Mouse (Mus musculus): Measurements from ENCODE around the gene Samhd1. TPM values are rescaled to one million over a fixed set of nuclear protein-coding genes. Genes with fewer than 3 reads are reported as not detected.

The Samhd1 gene
- polyA plus RNA-seq, 2 experiments from 2014 or later, result 574 to 641 TPM

DNA sequence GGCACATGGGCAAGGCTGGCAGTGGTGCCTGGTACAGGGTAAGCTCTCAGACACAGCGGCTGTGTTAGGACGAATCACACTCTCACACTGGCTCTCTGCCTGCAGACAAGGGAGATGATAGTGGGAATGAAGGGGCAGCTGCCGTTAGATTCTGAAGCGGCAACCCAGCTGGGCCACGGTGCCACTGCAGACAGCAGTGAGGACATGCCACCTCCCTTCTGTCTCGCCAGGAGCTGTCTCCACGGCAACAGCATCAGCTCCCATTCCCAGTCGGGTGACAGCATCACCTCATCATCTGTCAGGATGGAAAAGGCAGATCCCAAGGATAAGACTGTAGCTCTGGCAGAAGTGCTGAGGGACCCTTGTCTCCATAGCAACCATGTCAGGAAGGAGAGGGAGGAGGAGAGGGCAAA lies 85.2 kb downstream of the Samhd1 start:
- no peak for ATAC-seq

DNA sequence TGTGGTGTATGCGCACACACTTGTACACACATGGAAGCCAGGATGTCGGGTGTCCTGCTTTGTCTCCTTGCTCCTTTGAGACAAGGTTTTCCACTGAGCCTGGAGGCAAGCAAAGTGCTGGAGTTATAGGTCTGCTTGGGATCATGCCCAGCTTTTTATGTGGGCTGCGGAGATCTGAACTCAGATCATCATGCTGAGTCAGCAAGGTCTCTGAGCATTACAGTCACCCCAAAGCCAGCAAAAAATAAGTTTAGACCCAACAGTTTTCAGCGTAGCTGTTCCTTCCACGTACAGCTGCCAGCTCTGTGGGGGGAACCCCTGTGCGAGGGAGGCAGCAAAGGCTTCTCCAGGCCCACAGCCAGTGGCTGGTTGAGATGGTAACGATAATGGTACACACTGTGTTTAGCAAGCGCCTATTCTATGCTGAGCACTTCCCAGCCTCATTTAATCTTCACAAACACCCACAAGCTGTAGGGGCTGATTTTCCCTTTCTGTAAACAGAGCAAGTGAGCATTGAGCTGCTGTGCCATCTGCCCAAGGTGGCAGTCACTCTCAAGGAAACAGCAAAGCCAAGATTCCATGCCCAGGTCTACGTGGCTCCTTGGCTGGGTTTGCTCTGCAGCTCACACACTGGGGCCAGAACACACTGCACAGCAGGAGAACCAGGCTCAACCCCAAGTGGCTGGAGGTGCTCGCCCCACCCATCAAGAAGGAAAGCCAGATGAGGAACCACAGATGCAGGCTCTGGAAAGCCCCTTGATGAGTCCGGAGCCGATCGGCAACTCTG lies 86.5 kb downstream of the Samhd1 start:
- ATAC-seq, result no peak

Other genes starting within 250 kb of the Samhd1 start
- 10 to 100 TPM; 57.8 to 67.4 TPM for gene Sla2, start 248.1 kb downstream of the Samhd1 start, polyA plus RNA-seq (2017; shearing (Covaris generic))
- gene Ndrg3, start 143.2 kb downstream of the Samhd1 start, polyA plus RNA-seq (2017; shearing (Covaris generic)), result 100 to 1,000 TPM; 107 to 115 TPM
- 10 to 100 TPM; 16.0 to 17.1 TPM for gene Dsn1, start 128.1 kb downstream of the Samhd1 start, polyA plus RNA-seq (2017; shearing (Covaris generic))
- gene Soga1, start 56.0 kb downstream of the Samhd1 start, polyA plus RNA-seq (2017; shearing (Covaris generic)), result under 1 TPM in 1 of 2 experiments, not detected in 1; 0.05 TPM
- not detected for gene Tldc2, start 48.2 kb downstream of the Samhd1 start, polyA plus RNA-seq (2017; shearing (Covaris generic))
- 10 to 100 TPM; 22.1 to 22.4 TPM for gene Rbl1, start 69.3 kb upstream of the Samhd1 start, polyA plus RNA-seq (2017; shearing (Covaris generic))
- gene Rpn2, start 143.8 kb upstream of the Samhd1 start, polyA plus RNA-seq (2017; shearing (Covaris generic)), result 100 to 1,000 TPM; 181 to 225 TPM
- gene Mroh8, start 144.3 kb upstream of the Samhd1 start, polyA plus RNA-seq (2017; shearing (Covaris generic)), result not detected
- gene Ghrh, start 212.2 kb upstream of the Samhd1 start, polyA plus RNA-seq (2017; shearing (Covaris generic)), result not detected
- gene Manbal, start 232.3 kb upstream of the Samhd1 start, polyA plus RNA-seq (2017; shearing (Covaris generic)), result 10 to 100 TPM; 30.7 to 54.6 TPM